Mouse (Mus musculus) olfactory bulb, adult 2 months (tissue): Measurements from ENCODE around the gene Unc5cl. TPM values are rescaled to one million over a fixed set of nuclear protein-coding genes. Genes with fewer than 3 reads are reported as not detected.
"Not testable (repeated sequence)": the region's sequence is repeated elsewhere in the genome, so short reads cannot be mapped to it uniquely, and the experiment has no call there.

Experiments used
- H3K27ac ChIP-seq: fragments of 200-500 bp; 2 replicates; pipeline ENCODE4 v1.5.1; 2012; ENCODE audit warnings: low read depth, low read length; ENCODE audit not compliant: insufficient read depth
- H3K4me1 ChIP-seq: fragments of 200-500 bp; 2 replicates; pipeline ENCODE4 v1.6.1; 2012; ENCODE audit warnings: low read length; ENCODE audit not compliant: control insufficient read depth, insufficient read depth
- H3K4me3 ChIP-seq: fragments of 200-500 bp; 2 replicates; pipeline ENCODE4 v1.5.1; 2012; ENCODE audit warnings: mild to moderate bottlenecking, low read depth, low read length, moderate library complexity; ENCODE audit not compliant: insufficient read depth
- CTCF ChIP-seq: fragments of 200-500 bp; IDR thresholded peaks from 2 replicates; pipeline ENCODE4 v1.5.1; 2012; ENCODE audit warnings: low read depth, mild to moderate bottlenecking, low read length, moderate library complexity; ENCODE audit not compliant: insufficient read depth
- POLR2A ChIP-seq: fragments of 200-500 bp; IDR thresholded peaks from 2 replicates; pipeline ENCODE4 v1.6.1; 2012; ENCODE audit warnings: mild to moderate bottlenecking, low read depth, low read length, moderate library complexity; ENCODE audit not compliant: insufficient read depth
- WGBS: fragments of 180-500 bp; shearing (Covaris S2); methylation state at CpG from one replicate; pipeline ENCODE4 v1.1.7; 2018; 5-methylcytosine and 5-hydroxymethylcytosine counted together
- polyA plus RNA-seq: library from polyadenylated mRNA; stranded (reverse); fragments of >200 nt; gene quantifications from 2 replicates; pipeline ENCODE4 v1.2.4, GENCODE M21; 2012; ENCODE audit warnings: low replicate concordance; ENCODE audit not compliant: missing spikeins, insufficient read depth, insufficient read length

The Unc5cl gene
- polyA plus RNA-seq, 1 experiment = not detected

GRCm38 (mm10) chr17:48455955-48456354 is 1.3 kb downstream of the Unc5cl start:
- Histone ChIP-seq H3K4me3 (no peak overlapping the region), H3K27ac (no peak overlapping the region), H3K4me1 (peaks cover 7% of the 10 kb centered on the region)
- 92% methylated on average over 2 of the region's 2 CpGs for WGBS
- TF ChIP-seq CTCF = no peak
- no peak for TF ChIP-seq POLR2A

- H3K27ac ChIP-seq = no peak overlapping the region
- TF ChIP-seq POLR2A (no peak), CTCF (no peak)
- H3K4me1 ChIP-seq = 0 out of 2 replicates have a peak, but pooled peaks cover 3% of the 10 kb centered on the region
- 91% methylated on average over 13 of the region's 13 CpGs for WGBS
- no peak overlapping the region for H3K4me3 ChIP-seq
Observed at GRCm38 (mm10) chr17:48457971-48458653, 3.4 kb downstream of the Unc5cl start.

GRCm38 (mm10) chr17:48462096-48462495 is 7.4 kb downstream of the Unc5cl start:
- no peak overlapping the region for H3K27ac ChIP-seq
- 94% methylated on average over 13 of the region's 13 CpGs for WGBS
- TF ChIP-seq CTCF = no peak
- TF ChIP-seq POLR2A = no peak
- no peak overlapping the region for H3K4me3 ChIP-seq
- H3K4me1 ChIP-seq = peaks cover 8% of the 10 kb centered on the region

GRCm38 (mm10) chr17:48463391-48463790 is 8.7 kb downstream of the Unc5cl start:
- no peak overlapping the region for H3K27ac ChIP-seq
- WGBS = 92% methylated on average over 4 of the region's 4 CpGs
- no peak for TF ChIP-seq CTCF
- TF ChIP-seq POLR2A = no peak
- H3K4me1 ChIP-seq = peaks cover 17% of the 10 kb centered on the region
- no peak overlapping the region for H3K4me3 ChIP-seq

GRCm38 (mm10) chr17:48466769-48467394 is 12.2 kb downstream of the Unc5cl start:
- 60% methylated on average over 22 of the region's 22 CpGs for WGBS
- Histone ChIP-seq H3K4me1 (peaks cover 14% of the 10 kb centered on the region), H3K4me3 (no peak overlapping the region), H3K27ac (no peak overlapping the region)
- TF ChIP-seq POLR2A = no peak
- no peak for TF ChIP-seq CTCF

GRCm38 (mm10) chr17:48467395-48468231 is 12.9 kb downstream of the Unc5cl start:
- H3K4me3 ChIP-seq = no peak overlapping the region
- 9% methylated on average over 22 of the region's 22 CpGs for WGBS
- no peak overlapping the region for H3K27ac ChIP-seq
- TF ChIP-seq POLR2A (no peak), CTCF (peak; percentile 93)
- H3K4me1 ChIP-seq = peaks cover 14% of the 10 kb centered on the region

- H3K4me3 ChIP-seq, H3K4me1 ChIP-seq, H3K27ac ChIP-seq: not testable (repeated sequence)
- 87% methylated on average over 6 of the region's 6 CpGs for WGBS
Observed at GRCm38 (mm10) chr17:48474282-48474681, 19.6 kb downstream of the Unc5cl start.

GRCm38 (mm10) chr17:48475444-48475843 is 20.7 kb downstream of the Unc5cl start:
- no peak for TF ChIP-seq CTCF
- no peak for TF ChIP-seq POLR2A
- H3K4me1 ChIP-seq = no peaks in the 10 kb centered on the region
- no peak overlapping the region for H3K27ac ChIP-seq
- WGBS = 92% methylated on average over 8 of the region's 8 CpGs
- H3K4me3 ChIP-seq = no peak overlapping the region

- no peak overlapping the region for H3K27ac ChIP-seq
- H3K4me1 ChIP-seq = no peaks in the 10 kb centered on the region
- H3K4me3 ChIP-seq = no peak overlapping the region
- TF ChIP-seq CTCF (no peak), POLR2A (no peak)
- 82% methylated on average over 10 of the region's 10 CpGs for WGBS
Observed at GRCm38 (mm10) chr17:48479952-48480351, 25.3 kb downstream of the Unc5cl start.
